Mouse (Mus musculus): ENCODE data around the gene Sez6l2.
A peak's percentile ranks its signal among the peaks of the same experiment; 100 is the strongest.

The Sez6l2 gene

DNA sequence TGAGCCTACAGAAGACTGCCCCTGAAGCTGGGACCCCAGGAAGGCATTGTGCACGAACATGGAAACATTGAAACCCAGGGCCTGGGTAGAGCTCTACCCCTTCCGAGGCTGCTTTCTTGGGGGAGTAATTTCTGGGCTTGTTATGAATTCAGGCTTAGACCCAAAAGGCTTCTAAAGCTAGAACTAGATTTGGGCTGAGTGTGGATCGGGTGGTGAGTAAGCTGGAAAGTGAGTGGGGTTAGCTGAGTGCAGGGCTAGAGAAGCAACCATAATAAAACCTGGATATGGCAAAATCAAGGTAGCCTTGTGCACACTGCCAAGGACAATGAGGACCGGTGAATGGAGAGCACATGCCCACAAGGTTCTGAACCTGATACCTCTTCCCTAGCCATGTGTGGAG lies 11.6 kb downstream of the Sez6l2 start:
- no peak for DNase-seq

DNA sequence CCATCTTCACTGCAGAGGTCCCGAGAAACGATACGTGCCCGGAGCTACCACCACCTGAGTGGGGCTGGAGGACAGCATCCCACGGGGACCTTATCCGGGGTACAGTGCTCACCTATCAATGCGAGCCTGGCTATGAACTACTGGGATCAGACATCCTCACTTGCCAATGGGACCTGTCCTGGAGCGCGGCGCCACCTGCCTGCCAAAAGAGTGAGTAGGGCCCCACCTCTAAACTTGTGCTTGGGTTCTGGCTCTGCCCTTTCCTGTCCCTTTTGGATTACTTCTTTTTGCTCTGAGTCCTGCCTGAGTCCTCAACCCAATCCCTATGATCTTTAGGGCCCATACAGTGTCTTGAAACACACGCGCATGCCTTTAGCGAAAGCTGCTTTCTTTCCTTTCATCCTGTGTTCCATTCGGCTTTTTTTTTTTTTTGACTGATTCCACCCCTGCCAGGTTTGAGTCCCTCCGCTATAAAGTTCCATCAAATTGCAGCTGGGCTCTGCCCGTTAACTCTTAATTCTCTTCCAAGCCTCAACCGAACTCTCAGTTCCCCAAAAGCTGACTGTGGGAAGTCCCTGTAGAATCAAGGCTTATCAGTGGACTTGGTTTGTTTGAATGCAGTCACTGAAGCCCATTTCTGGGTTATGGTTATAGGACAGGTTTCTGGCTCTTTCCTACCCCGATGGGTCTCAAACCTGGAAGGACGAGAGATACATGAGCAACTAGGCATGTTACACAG lies 13.4 kb downstream of the Sez6l2 start:
- DNase-seq = peak; percentile 72 to 78

DNA sequence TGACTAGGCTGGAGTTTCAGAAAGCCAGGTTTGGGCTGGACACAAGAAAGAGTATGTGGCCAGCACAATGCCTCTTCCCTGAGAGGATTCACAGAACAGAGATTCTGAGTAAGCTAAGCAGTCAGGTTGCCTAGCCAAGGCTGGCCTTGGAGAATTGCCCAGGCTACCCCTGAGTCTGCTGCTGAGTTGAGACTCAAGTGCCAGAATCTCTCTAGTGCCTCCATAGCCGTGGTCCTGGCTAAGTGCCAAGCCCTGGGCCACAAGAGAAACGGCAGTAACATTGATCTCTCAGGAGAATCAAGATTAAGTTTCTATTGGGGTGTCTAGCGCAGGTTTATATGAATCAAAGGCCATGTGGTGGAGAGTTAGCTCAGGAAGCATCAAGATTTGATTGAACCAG lies 15.2 kb downstream of the Sez6l2 start:
- DNase-seq = no peak

DNA sequence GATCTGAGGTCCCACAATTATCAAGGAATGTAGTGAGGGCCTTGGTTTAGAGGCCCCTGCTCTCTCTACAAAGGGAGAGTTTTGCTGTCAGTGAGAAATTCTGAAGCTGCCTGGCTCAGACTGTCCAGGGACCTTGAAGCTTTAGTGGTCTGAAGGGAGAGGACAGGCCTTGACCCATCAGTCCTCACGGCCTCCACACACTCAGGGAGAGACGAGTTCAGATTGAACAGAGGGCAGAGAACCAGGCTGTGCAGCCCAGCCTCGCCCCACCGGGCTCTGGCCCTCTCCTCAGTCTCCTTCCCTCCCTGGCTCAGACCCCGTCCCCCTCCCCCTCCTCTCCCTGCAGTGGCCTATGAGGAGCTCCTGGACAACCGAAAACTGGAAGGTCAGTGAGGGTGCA lies 17.0 kb downstream of the Sez6l2 start:
- no peak for DNase-seq

DNA sequence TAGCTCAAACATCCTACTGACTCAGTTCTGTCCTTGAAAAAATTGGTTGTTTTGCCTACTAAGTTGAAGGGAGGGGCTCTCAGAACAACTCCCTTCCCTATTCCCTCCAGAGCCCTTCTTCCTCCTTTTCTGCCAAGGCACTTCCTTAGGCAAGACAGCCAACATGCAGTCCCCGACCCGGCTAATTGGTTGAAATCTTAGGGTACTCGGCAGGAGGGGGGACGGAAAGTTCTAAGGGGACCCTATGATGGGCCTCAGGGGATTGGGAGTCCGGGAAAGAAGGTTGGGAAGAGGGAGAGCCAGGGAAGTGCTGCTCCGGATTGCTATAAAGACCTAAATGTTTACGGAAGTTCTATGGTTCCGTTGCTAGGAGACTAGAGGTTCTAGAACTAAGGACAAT lies 25.1 kb downstream of the Sez6l2 start:
- no peak for DNase-seq

DNA sequence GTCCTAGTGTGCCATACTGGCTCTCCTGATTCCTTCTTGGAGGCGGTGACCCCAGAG lies 25.4 kb downstream of the Sez6l2 start, which contains the start of gene Cdipt:
Gene Cdipt (plus strand): TSS at position 22 of the 57 bp plus-strand sequence.
- DNase-seq = no peak

DNA sequence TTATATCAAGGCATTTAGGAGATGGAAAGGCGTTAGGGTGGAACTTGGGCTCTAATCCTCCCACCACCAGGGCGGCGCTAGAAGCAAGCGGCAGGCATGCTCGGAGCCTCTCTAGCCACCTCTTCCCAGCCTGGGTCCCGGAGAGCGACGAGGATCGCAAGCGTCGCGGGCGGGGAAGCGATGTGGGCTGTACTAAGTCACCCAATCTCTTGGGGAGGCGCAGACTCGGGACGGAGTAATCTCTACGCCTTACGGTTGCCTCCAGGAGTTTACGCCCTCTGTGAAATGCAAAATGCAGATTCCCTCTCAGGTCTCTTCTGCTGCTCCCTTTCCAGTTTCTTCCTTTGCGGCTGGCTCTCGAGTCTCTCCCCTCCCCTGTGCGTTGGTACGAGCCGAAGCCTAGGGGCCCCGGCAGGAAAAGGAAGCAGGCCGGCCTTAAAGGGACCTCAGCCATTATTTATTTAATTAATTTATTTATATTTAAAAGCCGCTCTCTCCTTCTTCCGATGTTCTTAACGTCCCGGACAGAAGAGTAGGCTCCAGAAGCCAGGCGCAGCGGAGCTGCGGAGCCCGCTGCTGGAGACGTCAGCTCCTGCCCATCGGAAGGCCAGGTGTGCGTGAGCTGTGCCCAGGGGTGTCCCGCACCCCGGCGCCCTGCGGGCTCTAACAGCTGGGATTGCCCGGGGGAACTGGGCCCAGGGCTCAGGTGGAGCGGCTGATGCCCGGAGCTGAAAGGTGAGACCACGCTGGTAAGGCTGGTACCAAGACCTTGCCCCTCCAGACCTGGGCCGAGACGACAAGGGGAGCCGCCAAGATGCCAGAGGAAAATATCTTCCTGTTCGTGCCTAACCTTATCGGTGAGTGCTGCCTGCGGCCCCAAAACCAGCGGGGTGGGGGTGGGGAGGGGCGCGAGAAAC lies 25.8 kb downstream of the Sez6l2 start, which contains the start of gene Cdiptos:
Gene Cdiptos (minus strand): TSS at position 149 of the 917 bp plus-strand sequence.
- peak; percentile 99 for DNase-seq

DNA sequence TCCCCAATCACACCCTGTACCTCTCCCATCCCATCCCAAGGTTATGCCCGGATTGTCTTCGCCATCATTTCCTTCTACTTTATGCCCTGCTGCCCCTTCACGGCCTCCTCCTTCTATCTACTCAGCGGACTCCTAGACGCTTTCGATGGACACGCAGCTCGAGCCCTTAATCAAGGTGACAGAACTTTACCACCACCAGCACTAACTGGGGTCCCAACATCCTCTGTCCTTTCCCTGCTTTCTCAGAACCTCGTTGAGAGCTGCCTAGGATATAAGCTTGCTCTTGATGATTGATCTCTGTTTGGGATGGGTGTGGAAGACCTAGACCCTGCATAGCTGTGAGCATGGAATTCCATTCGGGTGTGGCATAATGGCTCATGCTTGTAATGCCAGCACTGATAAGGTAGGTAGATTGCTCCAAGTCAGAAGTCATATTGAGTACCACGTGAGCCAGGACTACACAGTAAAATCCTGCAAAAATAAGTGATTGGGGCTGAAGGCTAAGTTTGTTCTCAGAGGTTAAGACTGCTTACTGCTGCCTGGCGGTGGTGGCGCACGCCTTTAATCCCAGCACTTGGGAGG lies 26.6 kb downstream of the Sez6l2 start:
- DNase-seq = no peak

DNA sequence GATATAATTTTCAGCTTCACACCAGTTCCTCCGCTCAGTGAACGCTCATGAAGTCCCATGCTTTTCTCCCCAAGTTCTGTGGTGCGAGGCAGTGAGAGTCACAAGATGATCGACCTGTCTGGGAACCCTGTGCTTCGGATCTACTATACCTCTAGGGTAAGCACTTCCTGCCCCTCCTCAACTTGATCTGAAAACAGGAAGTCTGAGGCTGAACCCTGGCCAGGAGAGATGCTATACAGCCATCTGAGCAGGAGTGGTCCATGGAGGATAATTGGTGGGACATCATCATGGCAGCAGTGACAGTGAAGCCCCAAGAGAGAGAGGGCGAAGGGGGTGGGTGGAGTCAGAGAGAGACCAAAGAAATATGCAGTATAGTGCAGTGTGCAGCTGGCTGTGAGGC lies 28.5 kb downstream of the Sez6l2 start:
- no peak for DNase-seq

DNA sequence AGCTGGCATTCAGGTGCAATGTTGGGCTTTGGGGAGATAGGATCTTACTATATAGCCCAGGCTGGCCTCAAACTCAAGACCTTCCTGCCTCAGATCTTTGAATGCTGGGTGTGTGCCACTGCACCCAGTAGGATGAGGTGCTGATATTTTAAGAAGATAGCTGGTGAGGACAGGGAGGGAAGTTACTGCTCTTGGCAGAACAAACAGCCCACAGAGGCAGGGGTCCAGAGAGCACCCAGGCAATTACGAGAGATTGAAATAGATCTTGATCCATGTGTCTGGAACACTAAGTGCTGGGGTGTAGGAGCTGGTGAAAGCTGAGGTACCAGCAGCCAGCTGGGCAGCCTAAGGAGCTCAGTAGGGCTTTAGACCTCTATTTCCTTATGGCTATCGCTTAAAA lies 31.2 kb downstream of the Sez6l2 start:
- no peak for DNase-seq

DNA sequence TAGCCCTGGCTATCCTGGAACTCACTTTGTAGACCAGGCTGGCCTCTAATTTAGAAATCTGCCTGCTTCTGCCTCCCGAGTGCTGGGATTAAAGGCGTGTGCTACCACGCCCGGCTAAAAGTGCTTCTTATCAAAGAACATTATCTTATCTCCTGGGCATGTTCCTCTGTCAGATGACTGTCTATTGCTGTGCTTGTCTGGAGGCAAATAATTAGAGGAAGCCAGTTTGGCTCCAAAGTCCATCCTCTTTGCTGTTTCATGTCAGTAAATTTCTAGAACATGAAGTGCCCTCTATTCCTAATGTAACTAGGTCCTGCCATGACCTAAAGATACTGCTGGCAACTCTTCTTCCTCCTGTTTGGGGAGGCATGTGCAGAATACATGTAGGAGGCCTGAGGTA lies 31.7 kb downstream of the Sez6l2 start:
- no peak for DNase-seq

DNA sequence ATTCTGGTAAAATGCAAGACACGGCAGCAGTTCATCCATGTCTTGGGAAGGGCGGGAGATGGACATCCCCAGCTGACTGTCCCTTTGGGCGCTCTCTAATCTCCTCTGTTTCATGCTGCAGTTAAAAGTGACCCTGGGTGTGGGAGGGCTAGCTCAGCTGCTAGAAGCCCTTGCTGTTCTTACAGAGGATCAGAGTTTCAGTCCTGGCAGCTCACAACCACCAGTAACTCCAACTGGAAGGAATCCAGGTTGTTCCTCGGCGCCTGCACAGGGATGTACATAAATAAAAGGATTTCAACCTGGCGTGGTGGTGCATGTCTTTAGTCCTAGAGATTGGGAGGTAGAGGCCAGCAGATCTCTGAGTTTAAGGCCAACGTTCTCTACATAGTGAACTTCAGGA lies 32.8 kb downstream of the Sez6l2 start:
- DNase-seq = no peak

DNA sequence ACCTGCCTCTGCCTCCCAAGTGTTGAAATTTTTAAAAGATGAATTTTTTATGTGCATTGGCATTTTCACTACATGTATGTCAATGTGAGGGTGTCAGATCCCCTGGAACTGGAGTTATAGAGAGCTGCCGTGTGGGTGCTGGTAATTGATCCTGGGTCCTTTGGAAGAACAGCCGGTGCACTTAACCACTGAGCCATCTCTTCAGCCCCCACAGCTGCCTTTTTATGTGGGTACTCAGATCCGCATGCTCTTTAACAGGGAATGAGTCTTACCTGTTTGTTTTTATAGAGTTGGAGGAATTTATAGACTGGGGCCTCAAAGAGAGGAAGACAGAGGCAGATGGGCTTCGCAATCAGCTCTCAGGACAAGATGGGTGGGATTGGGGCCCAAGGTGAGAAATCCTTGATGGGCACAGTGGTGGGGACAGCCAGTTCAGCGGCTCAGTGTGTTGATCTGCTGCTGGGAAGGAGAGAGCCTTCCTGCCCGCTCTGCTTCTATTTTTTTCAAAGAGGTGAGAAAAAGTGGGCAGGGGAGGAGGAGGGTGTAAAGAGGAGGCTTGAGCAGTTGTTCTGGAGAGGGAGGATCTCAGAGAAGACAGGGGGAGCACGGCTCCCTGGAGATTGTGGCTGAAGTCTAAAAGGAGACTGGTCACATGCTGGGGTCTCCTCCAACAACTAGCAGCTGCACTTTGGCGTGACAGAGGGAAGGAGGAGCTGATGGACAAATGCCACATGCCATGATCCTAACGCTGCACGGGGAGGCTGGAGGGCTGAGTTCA lies 34.5 kb downstream of the Sez6l2 start:
- no peak for DNase-seq

DNA sequence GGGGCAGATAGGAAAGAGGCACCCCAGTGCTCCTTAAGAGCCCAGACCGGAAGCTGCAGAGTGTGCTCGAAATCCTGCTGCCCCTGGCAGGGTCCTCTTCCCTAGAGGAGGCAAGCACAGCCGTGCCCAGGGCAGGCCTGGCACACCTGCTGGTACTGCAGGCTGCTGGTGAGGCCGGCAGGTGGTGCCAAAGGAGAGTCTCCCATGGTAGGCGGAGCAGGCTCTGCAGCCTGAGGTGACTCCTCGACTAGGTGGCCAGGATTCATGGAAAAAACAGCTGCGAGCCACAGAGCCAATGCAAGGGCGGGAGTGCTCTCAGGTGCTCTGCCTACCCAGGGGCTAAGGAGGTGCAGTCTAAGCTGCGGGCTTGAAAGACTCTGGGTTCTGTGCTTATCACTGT lies 36.0 kb downstream of the Sez6l2 start:
- peak; percentile 72 to 82 for DNase-seq

DNA sequence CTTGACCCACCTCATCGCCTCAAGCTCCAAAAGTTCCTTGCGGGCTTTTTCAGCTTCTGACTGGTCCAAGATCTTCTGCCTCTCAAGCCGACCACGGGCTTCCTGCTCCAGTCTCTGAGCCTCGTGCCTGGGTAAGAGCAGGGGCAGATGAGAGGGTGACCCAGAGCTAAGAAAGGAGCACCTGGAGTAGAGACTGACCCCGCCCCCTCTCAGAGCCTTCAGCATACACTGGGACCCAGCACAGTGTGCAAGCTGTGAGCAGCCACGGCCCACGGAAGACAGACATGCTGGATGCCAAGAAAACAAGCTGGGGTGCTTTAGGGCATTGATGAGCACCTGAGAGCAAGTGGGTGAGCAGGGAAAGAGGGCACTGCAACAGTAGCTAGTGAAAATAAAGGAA lies 38.5 kb downstream of the Sez6l2 start:
- DNase-seq = no peak

DNA sequence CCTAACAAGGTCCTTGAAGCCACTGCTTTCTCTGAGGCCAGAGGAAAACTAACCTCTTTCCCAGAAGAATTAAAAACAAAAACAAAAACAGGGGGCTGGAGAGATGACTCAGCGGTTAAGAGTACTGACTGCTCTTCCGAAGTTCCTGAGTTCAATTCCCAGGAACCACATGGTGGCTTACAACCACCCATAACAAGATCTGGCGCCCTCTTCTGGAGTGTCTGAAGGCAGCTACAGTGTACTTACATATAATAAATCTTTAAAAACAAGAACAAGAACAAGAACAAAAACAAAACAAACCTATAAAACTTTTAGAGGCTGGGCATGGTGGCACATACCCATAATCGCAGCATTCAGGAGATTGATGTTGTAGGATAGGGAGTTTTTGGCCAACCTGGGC lies 46.1 kb downstream of the Sez6l2 start:
- peak in 1 of 2 experiments; percentile 31 for DNase-seq

DNA sequence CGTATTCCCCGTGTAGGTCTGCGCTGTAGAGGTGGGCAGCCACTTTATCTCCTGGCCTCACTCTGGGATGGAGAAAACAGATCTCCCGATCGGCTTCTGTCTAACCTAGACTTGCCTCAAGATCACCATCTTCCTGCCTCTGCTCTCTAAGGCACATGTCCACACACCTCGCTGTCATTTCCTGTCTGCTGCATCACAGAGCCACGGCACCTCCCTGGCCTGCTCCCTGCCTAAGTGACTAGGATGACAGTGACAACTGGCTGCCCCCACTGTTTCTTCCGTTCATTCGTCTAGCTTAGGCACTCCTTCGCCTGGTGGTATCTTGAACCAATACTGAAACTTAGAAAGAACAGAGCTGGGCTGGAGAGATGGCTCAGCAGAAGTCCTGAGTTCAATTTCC lies 49.2 kb downstream of the Sez6l2 start:
- DNase-seq = no peak

DNA sequence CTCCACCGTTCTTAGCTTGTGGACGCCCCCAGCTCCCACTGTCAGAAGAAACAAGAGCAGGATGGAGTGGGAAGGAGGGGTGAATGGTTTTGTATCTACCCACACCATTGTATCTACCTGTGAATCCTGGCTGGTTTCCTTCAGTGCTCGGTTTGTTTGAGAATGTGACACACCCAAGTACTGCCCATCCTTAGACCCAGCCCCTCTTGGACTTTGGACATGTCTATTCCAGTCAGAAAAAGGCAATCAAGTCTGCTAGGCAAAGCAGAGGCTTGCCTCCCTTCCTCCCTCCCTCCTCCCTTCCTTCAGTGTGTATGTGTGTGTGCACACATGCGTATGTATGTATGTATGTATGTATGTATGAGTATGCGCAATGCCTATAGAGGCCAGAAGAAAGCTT lies 53.3 kb downstream of the Sez6l2 start:
- DNase-seq = no peak

DNA sequence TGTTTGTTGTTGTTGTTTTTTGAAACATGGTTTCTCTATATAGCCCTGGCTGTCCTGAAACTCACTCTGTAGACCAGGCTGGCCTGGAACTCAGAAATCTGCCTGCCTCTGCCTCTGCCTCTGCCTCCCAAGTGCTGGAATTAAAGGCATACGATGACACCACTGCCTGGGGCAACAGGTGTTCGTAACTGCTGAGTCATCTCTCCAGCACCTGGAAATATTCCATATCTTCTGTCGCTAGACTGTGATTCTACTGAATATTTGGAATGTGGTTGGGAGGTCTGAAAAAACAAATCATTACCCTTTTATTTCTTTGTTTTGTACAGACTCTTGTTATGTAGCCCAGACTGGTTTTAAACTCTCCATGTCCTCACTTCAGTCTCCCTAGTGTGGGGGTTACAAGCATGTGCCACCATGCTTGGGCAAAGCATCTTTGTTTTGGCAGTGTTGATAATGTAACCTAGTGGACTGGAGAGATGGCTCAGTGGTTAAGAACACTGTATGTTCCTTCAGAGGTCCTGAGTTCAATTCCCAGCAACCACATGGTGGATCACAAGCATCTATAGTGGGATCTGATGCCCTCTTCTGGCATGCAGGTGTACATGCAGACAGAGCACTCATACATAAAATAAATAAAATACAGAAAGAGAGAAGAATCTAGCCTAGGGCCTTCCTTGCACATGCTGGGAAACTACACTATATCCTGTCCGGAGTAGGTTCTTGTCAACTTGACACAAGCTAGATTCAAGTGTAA lies 53.9 kb downstream of the Sez6l2 start:
- DNase-seq = no peak

DNA sequence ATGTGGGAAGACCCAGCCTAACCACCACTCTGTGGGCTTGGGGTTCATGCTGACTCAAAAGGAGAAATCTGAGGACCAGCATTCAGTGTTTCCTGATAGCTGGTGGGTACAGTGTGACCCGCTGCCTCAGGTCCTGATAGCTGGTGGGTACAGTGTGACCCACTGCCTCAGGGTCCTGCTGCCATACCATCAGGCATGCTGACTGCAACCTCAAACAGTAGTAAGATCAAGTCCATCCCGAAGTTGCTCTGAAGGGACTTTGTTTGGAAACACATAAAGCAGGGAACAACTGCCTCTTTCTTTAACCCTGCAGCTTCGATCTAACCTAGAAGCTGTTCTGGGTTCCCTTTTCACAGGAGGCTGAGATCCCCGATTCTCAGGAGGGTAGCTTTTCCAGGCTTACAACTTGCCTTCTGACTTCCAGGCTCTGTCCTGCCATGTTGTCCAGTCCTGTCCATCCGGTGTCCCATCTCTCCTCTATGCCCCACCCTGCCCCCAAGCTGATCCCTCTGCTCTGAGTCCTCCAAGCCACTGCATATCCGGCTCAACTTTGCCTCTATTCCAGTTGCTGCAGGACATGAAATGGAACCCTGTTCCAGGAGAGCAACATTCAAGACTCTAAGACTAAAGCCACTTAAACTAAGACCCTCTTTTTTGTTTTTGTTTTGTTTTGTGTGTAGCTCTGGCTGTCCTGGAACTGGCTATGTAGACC lies 57.1 kb downstream of the Sez6l2 start:
- DNase-seq = no peak

DNA sequence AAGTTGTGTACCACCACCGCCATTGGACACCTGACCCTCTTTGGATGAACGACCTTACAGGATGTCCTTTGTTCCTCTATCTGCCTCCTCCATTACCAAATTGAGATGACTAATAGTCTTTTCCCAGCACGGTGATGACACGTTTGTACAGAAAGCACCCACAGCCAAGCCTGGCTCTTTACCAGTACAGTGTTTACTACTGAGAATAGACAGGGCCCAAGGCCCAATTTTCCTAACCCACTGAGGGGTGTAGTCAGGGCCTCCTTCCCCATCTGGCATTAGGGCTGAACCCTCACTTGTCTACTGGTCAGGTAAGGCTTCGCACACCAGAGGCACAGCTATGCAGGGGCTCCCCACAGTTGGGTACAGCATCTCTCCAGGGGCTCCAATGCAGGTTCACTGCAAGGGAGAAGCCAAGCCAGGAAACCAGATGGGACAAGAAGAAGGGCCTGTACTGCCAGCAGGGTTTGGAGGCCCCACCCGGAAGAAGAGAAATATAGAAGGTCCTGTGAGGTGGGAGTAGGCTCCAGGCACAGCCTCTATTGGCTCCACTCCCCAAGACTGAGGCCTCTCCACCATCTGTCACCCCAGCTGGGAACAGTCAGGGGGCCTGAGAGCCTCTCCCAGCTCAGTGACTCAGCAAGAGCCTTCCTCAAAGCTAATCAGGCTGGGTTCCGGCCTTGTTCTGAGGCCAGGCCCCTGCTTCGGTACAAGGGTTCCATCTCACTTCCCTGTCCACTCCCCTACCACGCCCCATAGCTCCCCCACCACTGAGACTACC lies 58.1 kb downstream of the Sez6l2 start:
- DNase-seq = peak; percentile 79 to 85

All from kidney, postnatal 4 days (tissue).